Mouse (Mus musculus): ENCODE data around the gene Cyp51. TPM values are rescaled to one million over a fixed set of nuclear protein-coding genes. Genes with fewer than 3 reads are reported as not detected.
"Not testable (repeated sequence)": the region's sequence is repeated elsewhere in the genome, so short reads cannot be mapped to it uniquely, and the experiment has no call there.

Cyp51 gene
- 147 and 158 TPM in 2 replicates for polyA plus RNA-seq (2015; fragmentation: Nextera tagmentation; extraction: Ambion mirVana)

DNA sequence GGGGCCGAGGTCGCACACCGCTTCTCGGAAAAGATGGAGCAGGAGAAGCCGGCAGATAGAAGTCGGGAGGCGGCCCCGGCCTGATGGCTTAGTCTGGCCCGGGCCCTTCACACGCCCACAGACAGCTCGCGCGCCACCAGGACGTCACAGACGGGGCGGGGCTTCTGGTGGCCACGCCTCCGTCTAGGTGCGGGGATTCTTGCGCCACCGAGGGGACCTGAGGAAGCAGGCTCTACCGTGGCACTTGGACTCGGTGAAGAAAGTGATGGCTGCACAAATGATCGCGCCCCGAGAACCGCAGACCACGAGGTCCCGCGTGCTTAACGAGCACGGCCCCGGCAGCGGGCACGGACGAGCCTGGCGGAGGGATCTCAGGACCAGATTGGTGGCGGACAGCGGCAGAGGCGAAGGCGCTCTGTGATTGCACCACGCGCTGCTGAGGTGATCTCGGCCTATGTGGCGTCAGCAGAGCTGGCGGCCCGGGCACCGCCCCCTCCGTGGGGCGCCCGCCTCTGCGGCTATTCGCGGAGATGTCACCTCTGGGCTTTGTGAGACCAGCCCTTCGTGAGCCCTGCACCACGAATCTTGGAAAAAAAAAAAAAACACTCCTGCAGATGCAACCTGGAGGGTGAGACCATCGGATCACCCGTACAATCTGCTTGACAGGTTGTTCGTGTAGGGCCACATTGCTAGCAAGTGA is at the start of gene Cyp51:
Gene Cyp51 (minus strand): TSS at position 406 of the 700 bp plus-strand sequence.
- peak; percentile 98 for ATAC-seq
- peaks cover 28% of the 10 kb centered on the region for H3K36me3 ChIP-seq
- no peaks in the 10 kb centered on the region for H3K27me3 ChIP-seq
- H3K9ac ChIP-seq (replicated peaks): peak within 1 kb of the TSS; percentile 97
- peak within 1 kb of the TSS; percentile 79 for H3K4me2 ChIP-seq (replicated peaks)
- no peaks in the 10 kb centered on the region for H3K9me3 ChIP-seq
- H3K4me1 ChIP-seq (replicated peaks): peaks cover 40% of the 10 kb centered on the region
- under 1% methylated on average over 58 of the region's 59 CpGs for WGBS
- peak within 1 kb of the TSS; percentile 98 for H3K4me3 ChIP-seq (replicated peaks)
- peak within 1 kb of the TSS; percentile 99 for H3K27ac ChIP-seq

DNA sequence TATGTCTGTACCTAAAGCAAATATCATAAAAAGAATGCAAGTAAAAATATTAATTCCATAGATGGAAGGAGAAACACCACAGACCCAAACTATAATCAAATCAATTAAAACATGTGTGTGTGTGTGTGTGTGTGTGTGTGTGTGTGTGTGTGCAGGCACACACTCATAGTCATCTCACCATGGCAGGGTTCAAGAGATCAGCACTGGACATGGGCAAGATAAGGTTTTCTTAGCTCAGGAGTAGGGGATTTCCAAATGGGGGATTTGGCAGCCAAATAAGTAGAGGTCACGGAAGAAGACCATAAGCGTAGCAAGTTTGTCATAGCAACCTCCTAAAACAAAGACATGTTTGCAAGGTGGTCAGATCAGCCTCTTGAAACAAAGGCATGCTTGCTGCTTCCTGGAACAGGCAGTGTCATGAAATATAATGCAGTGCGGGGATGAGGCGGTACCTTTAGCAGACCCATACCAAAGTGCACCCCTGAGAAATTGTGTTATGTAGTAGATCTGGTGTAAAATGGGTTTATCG is 8.1 kb upstream of the Cyp51 start:
- H3K4me2 ChIP-seq (replicated peaks): no peak overlapping the region
- H3K36me3 ChIP-seq: no peaks in the 10 kb centered on the region
- H3K9me3 ChIP-seq: no peaks in the 10 kb centered on the region
- WGBS: 93% methylated on average over 5 of the region's 5 CpGs
- H3K9ac ChIP-seq (replicated peaks): no peak overlapping the region
- no peak overlapping the region for H3K4me3 ChIP-seq (replicated peaks)
- H3K27ac ChIP-seq: no peak overlapping the region
- H3K4me1 ChIP-seq (replicated peaks): no peaks in the 10 kb centered on the region
- H3K27me3 ChIP-seq: no peaks in the 10 kb centered on the region
- no peak for ATAC-seq

DNA sequence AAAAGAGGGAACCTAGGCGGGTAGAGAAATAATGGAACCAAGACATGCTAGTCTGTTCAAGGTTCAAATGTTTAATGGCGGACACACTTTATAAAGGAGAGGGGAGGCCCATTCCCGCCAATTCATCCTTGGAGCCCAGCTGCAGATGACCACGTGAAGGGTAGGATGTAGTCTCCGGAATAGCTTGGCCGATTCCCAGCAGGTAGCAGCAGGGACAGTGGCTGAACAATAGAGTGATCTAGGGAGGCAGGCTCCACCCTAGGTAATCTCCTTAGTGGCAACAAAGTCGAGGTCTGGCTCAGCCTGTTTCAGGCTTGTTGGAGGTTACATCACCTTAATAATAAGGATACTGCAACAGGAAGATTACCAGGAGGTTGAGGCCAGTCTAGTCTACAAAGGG is 2.5 kb upstream of the Cyp51 start:
- WGBS: 40% methylated on average over 7 of the region's 7 CpGs
- H3K4me3 ChIP-seq (replicated peaks); H3K9ac ChIP-seq (replicated peaks); ATAC-seq; H3K27me3 ChIP-seq; H3K27ac ChIP-seq; H3K9me3 ChIP-seq; H3K4me2 ChIP-seq (replicated peaks); H3K36me3 ChIP-seq: not testable (repeated sequence)
- peaks cover 25% of the 10 kb centered on the region for H3K4me1 ChIP-seq (replicated peaks)

DNA sequence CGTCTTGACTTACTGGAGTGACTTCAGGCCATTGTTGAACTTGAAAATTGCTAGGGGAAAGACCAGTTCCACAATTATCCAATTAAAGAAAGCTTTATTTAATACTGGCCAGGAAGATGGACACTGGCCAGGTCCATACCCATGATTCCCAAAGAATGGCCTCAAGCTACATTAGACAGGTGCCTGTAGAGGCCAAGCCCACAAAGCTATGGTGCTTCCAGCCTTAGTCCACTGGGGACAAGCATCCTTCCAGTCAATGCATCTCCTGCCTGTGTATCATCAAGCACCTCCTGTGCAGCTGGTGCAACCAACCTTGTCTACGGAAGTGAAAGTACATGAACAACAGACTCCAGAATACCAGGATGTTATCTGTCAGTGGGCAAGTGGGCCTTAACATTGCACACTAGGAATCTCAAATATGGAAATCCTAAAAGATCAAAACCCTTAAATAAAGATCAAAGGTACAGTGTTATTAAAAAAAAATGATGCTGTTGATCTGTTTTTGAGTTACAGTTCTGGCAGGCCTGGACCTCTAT is 1.2 kb upstream of the Cyp51 start:
- Histone ChIP-seq H3K36me3 (peaks cover 18% of the 10 kb centered on the region), H3K9me3 (no peaks in the 10 kb centered on the region), H3K4me3 (replicated peaks) (no peak overlapping the region), H3K9ac (replicated peaks) (no peak overlapping the region), H3K27ac (peak overlapping the region; percentile 99), H3K4me2 (replicated peaks) (no peak overlapping the region), H3K27me3 (no peaks in the 10 kb centered on the region), H3K4me1 (replicated peaks) (peaks cover 35% of the 10 kb centered on the region)
- ATAC-seq: no peak
- 96% methylated on average over 2 of the region's 2 CpGs for WGBS

DNA sequence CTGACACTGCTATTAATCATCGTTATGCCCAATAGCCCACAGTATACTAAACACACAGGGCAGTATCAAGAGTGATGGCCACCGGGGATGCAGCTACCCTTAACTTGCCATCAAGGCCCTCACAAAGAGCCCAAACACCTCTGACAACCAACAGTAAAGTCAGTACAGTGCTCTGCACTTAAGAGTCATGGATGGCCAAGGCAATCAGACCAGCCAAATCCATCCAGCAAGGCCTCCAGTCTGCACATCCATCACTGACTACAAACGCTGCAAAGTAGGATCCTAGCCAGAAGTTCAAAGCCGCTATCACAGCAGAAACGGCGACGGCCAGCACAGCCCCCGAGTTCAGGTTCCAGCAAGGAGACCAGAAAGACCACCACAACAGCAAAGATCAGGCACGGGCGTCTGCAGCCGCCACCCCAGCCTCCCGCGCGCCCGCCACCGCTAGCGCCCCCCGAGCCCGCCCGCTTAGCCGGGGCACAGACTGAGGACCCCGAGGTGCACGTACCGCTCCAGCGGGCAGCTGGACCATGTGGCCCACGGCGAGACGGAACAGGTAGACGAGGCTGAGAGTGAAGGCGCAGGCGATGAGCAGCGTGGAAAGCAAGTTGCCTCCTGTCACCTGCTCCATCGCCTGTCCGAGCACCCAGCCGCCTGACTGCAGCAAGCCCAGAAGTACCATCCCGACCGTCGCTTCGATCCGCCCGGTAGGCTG is 763 bp downstream of the Cyp51 start:
- Histone ChIP-seq H3K9me3 (no peaks in the 10 kb centered on the region), H3K4me2 (replicated peaks) (peak overlapping the region; percentile 79), H3K36me3 (peaks cover 35% of the 10 kb centered on the region), H3K27me3 (no peaks in the 10 kb centered on the region), H3K9ac (replicated peaks) (peak overlapping the region; percentile 97), H3K4me3 (replicated peaks) (peak overlapping the region; percentile 98), H3K4me1 (replicated peaks) (peaks cover 40% of the 10 kb centered on the region), H3K27ac (peak overlapping the region; percentile 99)
- peak; percentile 75 for ATAC-seq
- WGBS: under 1% methylated on average over 35 of the region's 41 CpGs

DNA sequence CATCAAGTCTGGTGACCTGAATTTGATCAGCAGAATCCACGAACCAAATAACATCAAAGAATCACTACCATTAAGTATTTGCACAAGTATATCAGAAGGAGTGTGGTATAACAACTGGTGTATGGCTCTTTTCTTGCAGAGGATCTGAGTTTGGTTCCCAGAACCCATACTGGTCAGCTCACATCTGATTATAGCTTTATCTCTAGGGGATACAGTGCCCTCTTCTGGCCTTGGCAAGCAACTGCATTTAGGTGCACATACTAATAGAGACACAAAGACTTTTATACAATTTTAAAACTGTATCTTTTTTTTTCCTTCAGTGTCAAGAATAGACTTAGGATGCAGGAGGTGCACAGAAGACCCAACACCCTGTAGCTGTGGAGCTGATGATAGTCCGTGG is 2.8 kb downstream of the Cyp51 start:
- no peaks in the 10 kb centered on the region for H3K27me3 ChIP-seq
- H3K4me2 ChIP-seq (replicated peaks): peak overlapping the region; percentile 11; the same call in 1 of the 2 replicates
- H3K9ac ChIP-seq (replicated peaks): no peak overlapping the region
- no peak overlapping the region for H3K27ac ChIP-seq
- H3K4me3 ChIP-seq (replicated peaks): no peak overlapping the region
- ATAC-seq: no peak
- WGBS: 96% methylated on average over 2 of the region's 2 CpGs
- H3K36me3 ChIP-seq: peaks cover 49% of the 10 kb centered on the region
- peaks cover 40% of the 10 kb centered on the region for H3K4me1 ChIP-seq (replicated peaks)
- no peaks in the 10 kb centered on the region for H3K9me3 ChIP-seq

DNA sequence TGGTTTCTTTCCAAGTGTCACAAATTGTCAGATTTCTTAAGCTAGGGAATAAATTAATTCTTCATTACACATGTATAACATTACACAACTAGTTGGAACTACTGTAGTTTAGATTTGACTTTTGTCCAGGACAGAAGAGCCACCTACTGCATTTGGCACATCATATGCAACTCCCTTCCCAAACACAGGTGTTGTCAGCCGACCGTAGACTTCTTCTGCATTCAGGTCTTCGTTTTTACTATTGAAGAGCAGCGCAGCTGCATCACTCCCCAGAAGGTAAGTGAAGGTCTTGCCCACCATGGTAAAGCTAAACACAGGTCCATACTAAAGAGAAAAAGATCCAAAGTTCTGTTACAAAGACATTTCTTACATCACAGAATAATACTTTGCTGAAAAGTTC is 3.5 kb downstream of the Cyp51 start:
- WGBS: 99% methylated on average over 4 of the region's 4 CpGs
- Histone ChIP-seq H3K4me3 (replicated peaks) (no peak overlapping the region), H3K27ac (no peak overlapping the region), H3K4me1 (replicated peaks) (peaks cover 40% of the 10 kb centered on the region), H3K4me2 (replicated peaks) (no peak overlapping the region), H3K9ac (replicated peaks) (no peak overlapping the region), H3K27me3 (no peaks in the 10 kb centered on the region), H3K36me3 (peaks cover 49% of the 10 kb centered on the region), H3K9me3 (no peaks in the 10 kb centered on the region)
- no peak for ATAC-seq

DNA sequence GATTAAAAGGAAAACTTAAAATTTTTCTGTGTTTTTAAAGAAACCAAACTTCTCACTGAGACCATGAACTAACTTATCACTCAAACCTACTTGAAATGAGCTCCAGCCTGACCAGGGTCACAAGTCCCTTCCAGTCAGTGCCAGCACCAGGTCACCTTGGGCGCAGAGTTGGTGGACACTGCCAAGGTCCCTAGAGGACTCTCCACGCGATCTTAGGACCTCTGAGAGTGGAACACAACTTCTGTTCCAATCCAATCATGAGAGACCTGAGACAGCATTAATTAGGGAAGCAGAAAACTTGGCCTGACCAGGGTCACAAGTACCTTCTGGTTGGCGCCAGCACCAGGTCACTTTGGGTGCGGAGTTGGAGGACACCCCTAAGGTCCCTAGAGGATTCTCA is 10.1 kb downstream of the Cyp51 start:
- Histone ChIP-seq H3K27ac (no peak overlapping the region), H3K9me3 (no peaks in the 10 kb centered on the region), H3K36me3 (peaks cover 71% of the 10 kb centered on the region), H3K9ac (replicated peaks) (no peak overlapping the region), H3K4me1 (replicated peaks) (no peaks in the 10 kb centered on the region), H3K4me2 (replicated peaks) (no peak overlapping the region), H3K27me3 (no peaks in the 10 kb centered on the region), H3K4me3 (replicated peaks) (no peak overlapping the region)
- no peak for ATAC-seq
- 98% methylated on average over 5 of the region's 5 CpGs for WGBS

DNA sequence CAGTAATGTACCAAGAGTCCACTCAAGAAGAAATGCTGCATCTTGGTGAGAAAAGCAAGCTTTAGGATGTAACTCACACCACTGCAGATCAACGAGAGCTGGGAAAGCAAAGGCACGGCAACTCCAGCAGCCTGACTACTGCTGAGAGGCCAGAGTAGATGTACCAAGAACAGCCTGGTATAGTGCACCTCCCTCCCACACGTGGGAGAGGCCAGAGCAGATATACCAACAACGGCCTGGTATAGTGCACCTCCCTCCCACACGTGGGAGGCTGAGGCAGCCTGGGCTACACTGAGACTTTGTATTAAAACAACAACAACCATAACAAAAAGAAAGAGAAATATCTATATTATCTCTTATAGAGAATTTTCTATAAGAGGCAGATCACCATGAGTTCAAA is 16.4 kb downstream of the Cyp51 start:
- Histone ChIP-seq H3K4me1 (replicated peaks) (peaks cover 3% of the 10 kb centered on the region; the same call in 1 of the 2 replicates), H3K27ac (no peak overlapping the region), H3K4me3 (replicated peaks) (no peak overlapping the region), H3K9me3 (no peaks in the 10 kb centered on the region), H3K27me3 (no peaks in the 10 kb centered on the region), H3K36me3 (peaks cover 85% of the 10 kb centered on the region), H3K4me2 (replicated peaks) (no peak overlapping the region), H3K9ac (replicated peaks) (no peak overlapping the region)
- WGBS: 90% methylated on average over 5 of the region's 5 CpGs
- no peak for ATAC-seq

DNA sequence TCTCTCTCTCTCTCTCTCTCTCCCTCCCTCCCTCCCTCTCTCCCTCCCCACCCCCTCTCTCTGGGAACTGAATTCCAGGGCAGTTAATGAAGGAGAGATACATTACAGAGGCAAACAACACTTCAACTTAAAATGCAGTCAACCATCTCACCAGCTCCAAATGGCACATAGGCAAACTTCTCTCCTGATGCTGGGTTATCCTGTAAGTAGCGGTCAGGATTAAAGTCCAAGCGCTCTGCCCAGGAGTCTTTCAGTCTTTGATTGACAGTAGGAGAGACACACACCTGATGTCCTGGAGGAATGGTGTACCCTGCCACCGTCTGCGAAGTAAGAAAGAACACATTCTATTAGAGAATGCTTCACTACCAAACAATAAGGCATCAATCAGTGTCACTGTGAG is 18.2 kb downstream of the Cyp51 start:
- WGBS: 92% methylated on average over 4 of the region's 4 CpGs

DNA sequence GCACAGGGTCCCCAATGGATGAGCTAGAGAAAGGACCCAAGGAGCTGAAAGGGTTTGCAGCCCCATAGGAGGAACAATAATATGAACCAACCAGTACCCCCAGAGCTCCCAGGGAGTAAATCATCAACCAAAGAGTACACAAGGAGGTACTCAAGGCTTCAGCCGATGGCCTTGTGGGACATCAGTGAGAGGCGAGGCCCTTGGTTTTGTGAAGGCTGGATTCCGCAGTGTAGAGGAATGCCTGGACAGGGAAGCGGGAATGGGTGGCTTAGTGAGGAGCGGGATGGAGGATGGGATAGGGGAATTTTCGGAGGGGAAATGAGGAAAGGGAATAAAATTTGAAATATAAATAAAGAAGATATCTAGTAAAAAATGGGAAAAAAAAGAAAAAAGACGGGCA is 19.6 kb downstream of the Cyp51 start:
- Histone ChIP-seq H3K4me3 (replicated peaks) (no peak overlapping the region), H3K36me3 (peaks cover 88% of the 10 kb centered on the region), H3K27ac (no peak overlapping the region), H3K9me3 (no peaks in the 10 kb centered on the region), H3K9ac (replicated peaks) (no peak overlapping the region), H3K27me3 (no peaks in the 10 kb centered on the region), H3K4me1 (replicated peaks) (peaks cover 3% of the 10 kb centered on the region; the same call in 1 of the 2 replicates), H3K4me2 (replicated peaks) (no peak overlapping the region)
- WGBS: 97% methylated on average over 7 of the region's 7 CpGs
- ATAC-seq: no peak

More for the DNA sequence above, 18.2 kb downstream of the Cyp51 start:
- no peaks in the 10 kb centered on the region for H3K27me3 ChIP-seq
- no peak overlapping the region for H3K4me2 ChIP-seq (replicated peaks)
- H3K4me1 ChIP-seq (replicated peaks): peaks cover 3% of the 10 kb centered on the region; the same call in 1 of the 2 replicates
- no peak for ATAC-seq
- H3K27ac ChIP-seq: no peak overlapping the region
- no peak overlapping the region for H3K9ac ChIP-seq (replicated peaks)
- peaks cover 86% of the 10 kb centered on the region for H3K36me3 ChIP-seq
- H3K9me3 ChIP-seq: no peaks in the 10 kb centered on the region
- no peak overlapping the region for H3K4me3 ChIP-seq (replicated peaks)

DNA sequence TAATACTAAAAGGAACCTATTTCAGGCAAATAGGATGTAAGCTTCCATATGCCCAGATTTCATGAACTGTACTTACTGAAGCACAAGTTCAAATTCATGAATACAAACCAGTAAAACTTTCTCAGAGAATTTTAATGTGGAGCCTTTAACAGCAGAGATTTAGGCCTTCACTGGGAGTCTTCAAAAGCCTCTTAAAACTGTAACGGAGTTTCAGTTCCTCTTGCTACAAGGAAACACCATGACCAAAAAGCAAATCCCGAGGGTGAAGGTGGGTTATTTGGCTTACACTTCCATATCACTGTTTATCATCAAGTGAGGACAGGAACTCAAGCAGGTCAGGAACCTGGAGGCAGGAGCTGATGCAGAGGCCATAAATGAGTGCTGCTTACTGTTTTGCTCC is 23.0 kb downstream of the Cyp51 start:
- Histone ChIP-seq H3K27me3 (no peaks in the 10 kb centered on the region), H3K4me2 (replicated peaks) (no peak overlapping the region), H3K27ac (no peak overlapping the region), H3K36me3 (peaks cover 87% of the 10 kb centered on the region), H3K9ac (replicated peaks) (no peak overlapping the region), H3K9me3 (no peaks in the 10 kb centered on the region), H3K4me1 (replicated peaks) (no peaks in the 10 kb centered on the region), H3K4me3 (replicated peaks) (no peak overlapping the region)
- no peak for ATAC-seq
- 94% methylated on average over 2 of the region's 2 CpGs for WGBS

Measured in midbrain, embryonic 13.5 days (tissue).